Mouse (Mus musculus) liver, adult (tissue): ENCODE measurements around the gene Olfr576.

Experiments used
- GATA4 ChIP-seq: IDR thresholded peaks from 2 replicates; pipeline ENCODE4 v1.6.1; 2014; ENCODE audit warnings: mild to moderate bottlenecking, low read length; ENCODE audit not compliant: insufficient replicate concordance

Olfr576 gene

DNA sequence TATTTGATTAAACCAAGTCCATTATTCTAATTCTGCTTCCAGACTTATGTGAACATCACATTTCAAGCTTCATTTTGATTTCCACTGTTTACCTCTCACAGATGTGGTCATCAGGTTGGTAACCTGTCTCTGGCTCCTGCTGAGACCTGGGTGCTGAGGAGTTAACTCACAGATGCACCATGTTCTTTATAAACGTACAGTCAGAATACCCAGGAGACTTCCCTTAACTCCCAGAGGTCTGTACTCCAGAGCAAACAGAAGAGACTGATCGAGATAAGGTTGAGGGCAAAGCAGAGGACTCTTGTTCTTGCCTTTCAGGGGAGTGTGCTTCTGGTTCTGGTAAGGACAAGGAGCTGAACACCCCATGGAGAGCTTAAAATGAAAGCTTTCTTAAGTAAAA lies at the start of gene Olfr576:
Olfr576 (plus strand) TSS at position 301 of the 400 bp plus-strand sequence.
- TF ChIP-seq GATA4 = no peak

DNA sequence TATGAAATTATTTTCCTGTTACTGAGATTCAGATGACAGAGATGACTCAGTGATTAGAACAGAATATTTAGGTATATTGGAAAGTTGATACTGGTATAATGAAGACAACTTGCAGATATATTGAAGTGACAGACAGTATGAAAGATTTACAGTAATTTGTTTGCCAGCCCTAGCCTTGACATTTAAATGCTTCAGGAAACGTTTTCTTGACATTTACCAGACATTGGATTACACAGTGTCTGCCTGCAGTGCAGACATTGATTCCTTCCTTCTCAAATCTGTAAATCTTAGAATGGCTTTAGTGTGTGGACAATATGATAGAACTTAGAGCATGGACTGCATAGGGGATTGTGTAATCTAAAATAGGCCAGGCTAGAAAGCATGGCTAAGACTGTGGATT lies 47.2 kb upstream of the Olfr576 start:
- no peak for TF ChIP-seq GATA4

- TF ChIP-seq GATA4 = no peak
Observed at GRCm38 (mm10) chr7:102916405-102916804, 46.1 kb upstream of the Olfr576 start.

- no peak for TF ChIP-seq GATA4
Observed at GRCm38 (mm10) chr7:102917032-102917875, 45.2 kb upstream of the Olfr576 start, which contains the start of gene Olfr571. Gene Olfr571, minus strand, starts transcription at chr7:102917536.

- TF ChIP-seq GATA4 = no peak
Observed at GRCm38 (mm10) chr7:102919632-102920031, 42.8 kb upstream of the Olfr576 start.

DNA sequence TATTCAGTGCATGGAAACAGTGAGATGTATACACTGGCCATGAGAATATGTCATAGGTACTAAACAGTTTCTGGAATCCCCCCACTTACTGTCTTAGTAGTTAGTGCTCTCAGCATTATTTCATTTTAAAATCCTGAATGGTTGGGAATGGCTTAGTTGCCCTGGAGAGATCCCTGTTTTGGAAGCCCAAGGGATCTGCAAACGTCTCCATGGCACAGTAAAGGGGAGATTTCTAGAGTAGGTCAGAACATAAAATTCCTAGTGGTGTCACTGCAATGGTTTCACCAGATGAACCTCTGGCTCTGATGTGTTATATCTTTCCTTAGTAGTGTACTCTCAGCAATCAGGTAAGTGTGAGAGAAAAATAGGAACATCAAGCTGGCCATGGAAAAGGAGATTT lies 38.4 kb upstream of the Olfr576 start, which contains the start of gene Olfr572:
Olfr572 (plus strand) TSS at position 301 of the 400 bp plus-strand sequence.
- no peak for TF ChIP-seq GATA4

- no peak for TF ChIP-seq GATA4
Observed at GRCm38 (mm10) chr7:102927105-102927504, 35.4 kb upstream of the Olfr576 start.

GRCm38 (mm10) chr7:102942475-102942874 lies 20.0 kb upstream of the Olfr576 start, which contains the start of gene Olfr573-ps1:
Gene Olfr573-ps1, minus strand, starts transcription at chr7:102942575.
- TF ChIP-seq GATA4 = no peak

GRCm38 (mm10) chr7:102943417-102943816 lies 19.0 kb upstream of the Olfr576 start:
- no peak for TF ChIP-seq GATA4

GRCm38 (mm10) chr7:102948167-102948566 lies 14.3 kb upstream of the Olfr576 start, which contains the start of gene Olfr574:
Gene Olfr574, plus strand, starts transcription at chr7:102948467.
- TF ChIP-seq GATA4 = no peak

DNA sequence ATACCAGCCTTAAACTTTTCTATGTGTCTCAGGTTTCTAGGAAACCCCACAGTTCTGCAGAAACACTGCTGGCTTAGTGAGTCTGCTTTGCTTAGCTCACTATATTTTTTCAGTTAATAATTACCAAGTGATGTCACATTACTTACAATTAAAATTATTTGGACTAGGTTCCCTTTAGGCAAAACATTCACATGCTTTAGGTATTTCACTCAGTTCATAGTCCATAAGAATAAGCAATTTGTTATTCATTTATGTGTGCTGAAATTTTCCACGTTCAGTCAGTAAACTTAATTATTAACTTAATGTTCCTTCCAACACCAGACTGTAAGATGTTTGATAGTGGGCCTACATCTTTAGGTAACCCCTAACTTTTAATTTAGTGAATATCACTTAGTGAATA lies 11.7 kb upstream of the Olfr576 start:
- TF ChIP-seq GATA4 = no peak

GRCm38 (mm10) chr7:102958137-102958536 lies 4.3 kb upstream of the Olfr576 start:
- no peak for TF ChIP-seq GATA4

GRCm38 (mm10) chr7:102958593-102958992 lies 3.9 kb upstream of the Olfr576 start, which contains the start of gene Olfr575:
Gene Olfr575, minus strand, starts transcription at chr7:102958775.
- TF ChIP-seq GATA4 = no peak

- no peak for TF ChIP-seq GATA4
Observed at GRCm38 (mm10) chr7:102974399-102974798, 11.9 kb downstream of the Olfr576 start.

- TF ChIP-seq GATA4 = no peak
Observed at GRCm38 (mm10) chr7:102975843-102976242, 13.4 kb downstream of the Olfr576 start, which contains the start of gene Olfr577. Gene Olfr577, minus strand, starts transcription at chr7:102975943.

DNA sequence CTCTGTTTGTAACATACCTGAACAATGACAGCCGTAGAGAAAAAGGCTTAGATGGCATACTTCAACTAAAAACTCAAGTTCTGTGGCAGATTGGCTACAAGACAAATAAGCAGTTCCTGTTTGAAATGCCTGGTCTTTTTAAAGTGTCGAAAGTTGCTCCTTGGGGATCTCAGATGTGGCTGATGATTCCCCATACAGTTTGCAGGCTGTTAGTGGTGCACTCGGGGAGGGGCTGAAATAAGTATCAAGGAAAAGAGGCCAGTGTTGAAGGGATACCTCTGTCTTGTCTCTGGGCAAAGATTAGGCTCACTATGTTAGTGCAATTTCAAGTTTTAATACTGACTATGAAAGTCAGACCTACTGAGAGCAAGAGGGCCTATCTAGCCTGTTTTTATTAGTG lies 26.8 kb downstream of the Olfr576 start, which contains the start of gene Olfr578:
Olfr578 (minus strand) TSS at position 101 of the 400 bp plus-strand sequence.
- no peak for TF ChIP-seq GATA4
